Comparison of ENCODE assay signal across 8 mouse cellular contexts in the genomic region with DNA sequence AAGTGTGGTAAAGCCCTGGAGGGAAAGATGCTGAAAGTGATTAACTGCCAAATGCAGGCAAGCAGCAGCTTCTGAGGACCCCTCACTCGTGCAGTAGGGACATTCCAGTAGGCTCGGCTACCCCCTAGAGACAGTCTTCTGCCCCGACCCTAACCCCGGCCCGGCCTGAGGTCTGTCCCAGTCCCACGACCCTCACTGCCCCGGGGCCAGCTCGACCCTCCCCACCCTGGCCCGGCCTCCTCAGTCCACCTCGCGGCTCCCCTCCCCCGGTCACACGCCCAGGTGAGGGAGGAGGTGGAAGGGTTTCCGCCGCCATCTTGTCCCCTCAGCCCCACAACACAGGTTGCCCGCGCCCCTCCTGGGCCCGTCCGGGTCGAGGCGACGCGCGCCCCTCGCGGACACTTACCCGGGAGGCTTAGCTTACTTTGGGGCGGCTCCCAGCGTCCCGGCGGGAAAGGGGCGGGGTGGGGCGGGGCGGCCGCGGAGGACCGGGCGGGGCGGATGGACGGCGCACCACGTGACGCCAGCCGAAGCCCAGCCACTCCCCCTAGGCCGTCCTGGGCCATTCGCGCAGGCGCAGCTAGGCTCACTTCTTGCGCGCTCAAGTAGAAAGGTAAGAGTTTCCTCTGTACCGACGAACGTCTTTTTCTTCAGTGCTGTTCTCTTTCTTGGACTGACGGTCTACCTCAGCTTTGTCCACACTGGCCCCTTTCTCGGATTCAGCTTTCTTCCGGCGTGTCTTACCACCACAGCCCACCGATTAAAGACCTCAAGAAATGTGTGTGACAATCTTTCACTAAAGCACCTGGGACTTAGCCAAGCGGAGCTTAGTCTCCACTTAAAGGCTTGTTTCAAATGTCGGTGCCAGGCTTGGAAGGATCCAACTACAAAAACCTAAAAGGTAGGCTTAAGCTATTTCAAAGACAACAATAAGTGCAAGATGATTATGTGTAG. TPM values are rescaled to one million over a fixed set of nuclear protein-coding genes. Genes with fewer than 3 reads are reported as not detected.
A peak's percentile ranks its signal among the peaks of the same experiment; 100 is the strongest.
DNase-seq lines count a peak whose midpoint lies in the region; ATAC-seq lines count a peak whose summit lies in the region.

A gene (minus strand): TSS at position 456 of the 954 bp plus-strand sequence.

- ATAC-seq in heart, embryonic 16.5 days (replicated peaks; ENCODE audit: extremely low read depth, insufficient read depth, low FRiP score) = peak; percentile 98
- peak; percentile 98 for ATAC-seq in liver, embryonic 15.5 days (ENCODE audit: insufficient read depth)
- peak; percentile 98 for ATAC-seq in neural tube, embryonic 12.5 days (ENCODE audit: low FRiP score, low read depth)

- peak within 1 kb of the TSS; percentile 97 for H3K27ac ChIP-seq in forebrain, embryonic 10.5 days
- H3K27ac ChIP-seq in heart, embryonic 16.5 days (ENCODE audit: low read length) = peak within 1 kb of the TSS; percentile 89
- H3K27ac ChIP-seq in liver, embryonic 15.5 days (replicated peaks) = peak within 1 kb of the TSS; percentile 70
- peak within 1 kb of the TSS; percentile 9; the same call in 1 of the 2 replicates for H3K27ac ChIP-seq in neural tube, embryonic 12.5 days

- H3K9me3 ChIP-seq in forebrain, embryonic 10.5 days = no peaks in the 10 kb centered on the region
- H3K9me3 ChIP-seq in heart, embryonic 16.5 days (replicated peaks; ENCODE audit: control insufficient read depth, low read length) = no peaks in the 10 kb centered on the region
- H3K9me3 ChIP-seq in liver, embryonic 15.5 days (replicated peaks) = no peaks in the 10 kb centered on the region
- no peaks in the 10 kb centered on the region for H3K9me3 ChIP-seq in neural tube, embryonic 12.5 days

- WGBS in forebrain, embryonic 10.5 days = under 1% methylated on average over 60 of the region's 60 CpGs
- under 1% methylated on average over 55 of the region's 60 CpGs for WGBS in heart, embryonic 16.5 days
- WGBS in liver, embryonic 15.5 days (ENCODE audit: insufficient replicate concordance) = under 1% methylated on average over 58 of the region's 60 CpGs
- 1% methylated on average over 60 of the region's 60 CpGs for WGBS in neural tube, embryonic 12.5 days

- peak; percentile 76 to 87 for DNase-seq in CD8-positive naive resting alpha-beta T cell, adult 2 months (ENCODE audit: low read depth in 2 of 2, low spot score in 2 of 2)
- DNase-seq in c-Kit-positive CD71-negative TER-119-negative erythroid progenitor cells, embryonic 14.5 days (ENCODE audit: low read depth) = peak; percentile 86
- DNase-seq in forebrain, embryonic 10.5 days (ENCODE audit: extremely low spot score, low spot score) = peak; percentile 94
- peak; percentile 93 to 96 for DNase-seq in kidney, postnatal 36 days
- peak; percentile 83 for DNase-seq in telencephalon, adult 2 months (ENCODE audit: low read depth, low spot score)

- peak within 1 kb of the TSS; percentile 81 for H3K4me2 ChIP-seq in heart, embryonic 16.5 days (ENCODE audit: low read depth, low read length)
- H3K4me2 ChIP-seq in liver, embryonic 15.5 days = peak within 1 kb of the TSS; percentile 97
- H3K4me2 ChIP-seq in neural tube, embryonic 12.5 days (replicated peaks) = peak within 1 kb of the TSS; percentile 63

- peak within 1 kb of the TSS; percentile 73 for H3K4me3 ChIP-seq in forebrain, embryonic 10.5 days
- H3K4me3 ChIP-seq in heart, embryonic 16.5 days (ENCODE audit: low read length) = peak within 1 kb of the TSS; percentile 92
- H3K4me3 ChIP-seq in liver, embryonic 15.5 days (replicated peaks) = peak within 1 kb of the TSS; percentile 80
- peak within 1 kb of the TSS; percentile 74 for H3K4me3 ChIP-seq in neural tube, embryonic 12.5 days

- H3K36me3 ChIP-seq in forebrain, embryonic 10.5 days (replicated peaks) = 0 out of 2 replicates have a peak, but pooled peaks cover 3% of the 10 kb centered on the region
- H3K36me3 ChIP-seq in heart, embryonic 16.5 days (ENCODE audit: control insufficient read depth, insufficient read depth) = no peaks in the 10 kb centered on the region
- H3K36me3 ChIP-seq in liver, embryonic 15.5 days (replicated peaks) = no peaks in the 10 kb centered on the region
- no peaks in the 10 kb centered on the region for H3K36me3 ChIP-seq in neural tube, embryonic 12.5 days

- H3K4me1 ChIP-seq in forebrain, embryonic 10.5 days = peaks cover 28% of the 10 kb centered on the region
- H3K4me1 ChIP-seq in heart, embryonic 16.5 days (ENCODE audit: control insufficient read depth, insufficient read depth, low read length) = peaks cover 6% of the 10 kb centered on the region; the same call in 1 of the 2 replicates
- peaks cover 26% of the 10 kb centered on the region for H3K4me1 ChIP-seq in liver, embryonic 15.5 days (replicated peaks)
- H3K4me1 ChIP-seq in neural tube, embryonic 12.5 days = peaks cover 4% of the 10 kb centered on the region; the same call in 1 of the 2 replicates

- H3K9ac ChIP-seq in heart, embryonic 16.5 days (ENCODE audit: low read length) = peak within 1 kb of the TSS; percentile 97
- H3K9ac ChIP-seq in liver, embryonic 15.5 days = peak within 1 kb of the TSS; percentile 85
- H3K9ac ChIP-seq in neural tube, embryonic 12.5 days = peak within 1 kb of the TSS; percentile 64

- H3K27me3 ChIP-seq in forebrain, embryonic 10.5 days (ENCODE audit: poor library complexity, severe bottlenecking) = no peaks in the 10 kb centered on the region
- no peaks in the 10 kb centered on the region for H3K27me3 ChIP-seq in heart, embryonic 16.5 days (ENCODE audit: control insufficient read depth, insufficient read depth, low read length)
- no peaks in the 10 kb centered on the region for H3K27me3 ChIP-seq in liver, embryonic 15.5 days
- no peaks in the 10 kb centered on the region for H3K27me3 ChIP-seq in neural tube, embryonic 12.5 days (replicated peaks)

RNA-seq across cellular contexts. Expression of the gene that starts here (rescaled TPM):
- polyA plus RNA-seq in forebrain, embryonic 10.5 days (2016; fragmentation: Nextera tagmentation; extraction: Ambion mirVana) = 6.0 and 6.1 TPM in 2 replicates
- 8.1 and 8.3 TPM in 2 replicates for polyA plus RNA-seq in heart, embryonic 16.5 days (2015; fragmentation: Nextera tagmentation; extraction: Ambion mirVana)
- polyA plus RNA-seq in liver, embryonic 15.5 days (2015; fragmentation: Nextera tagmentation; extraction: Ambion mirVana) = 1.6 and 2.0 TPM in 2 replicates
- polyA plus RNA-seq in neural tube, embryonic 12.5 days (2016; fragmentation: Nextera tagmentation; extraction: Ambion mirVana) = 20.4 and 20.7 TPM in 2 replicates

Comparison
In these comparisons a context has a peak if more than half of its experiments do, and no peak if none do; other contexts are left out.
1. Peak in every context shown above with its lines: DNase-seq, ATAC-seq, H3K4me3 ChIP-seq and H3K27ac ChIP-seq.
2. H3K27ac ChIP-seq: peak in every context shown above with its lines; median percentile 97 in forebrain, embryonic 10.5 days; 89 in heart, embryonic 16.5 days; 70 in liver, embryonic 15.5 days; 9 in neural tube, embryonic 12.5 days.